Mouse (Mus musculus): ENCODE results near the gene Fgfr1op.

DNA sequence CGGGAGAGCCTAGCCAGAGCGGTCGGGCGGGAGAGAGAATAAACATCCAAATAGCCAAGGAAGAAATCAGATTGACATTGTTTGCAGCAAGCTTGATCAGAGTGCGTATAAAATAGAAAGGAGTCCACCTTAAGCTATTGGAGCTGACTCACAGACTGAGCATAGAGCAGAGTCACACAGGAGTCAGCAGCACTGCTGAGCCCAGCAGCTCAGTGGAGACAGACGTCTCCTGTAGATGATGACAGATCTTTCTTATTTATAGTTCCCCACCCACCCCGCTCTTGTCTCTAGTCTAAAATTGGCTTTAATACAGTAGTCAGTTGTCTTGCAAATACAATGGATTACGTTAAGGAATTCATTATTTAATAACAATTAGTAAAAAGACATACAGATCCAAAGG, 28.4 kb downstream of the Fgfr1op start:
- no peak for TF ChIP-seq CTCF (IDR thresholded peaks at IDR 0.05; ENCODE audit: low read depth, low read length)
- TF ChIP-seq POLR2AphosphoS5 (IDR thresholded peaks at IDR 0.05; ENCODE audit: insufficient replicate concordance, low read depth, low read length): no peak
- TF ChIP-seq GATA1 (IDR thresholded peaks at IDR 0.05; ENCODE audit: borderline replicate concordance, low read length): no peak

Measured in G1E (cell line).